Mouse (Mus musculus): ENCODE measurements around the gene Sec14l3. TPM values are rescaled to one million over a fixed set of nuclear protein-coding genes. Genes with fewer than 3 reads are reported as not detected.

Gene Sec14l3
- polyA plus RNA-seq, 1 experiment: not detected

DNA sequence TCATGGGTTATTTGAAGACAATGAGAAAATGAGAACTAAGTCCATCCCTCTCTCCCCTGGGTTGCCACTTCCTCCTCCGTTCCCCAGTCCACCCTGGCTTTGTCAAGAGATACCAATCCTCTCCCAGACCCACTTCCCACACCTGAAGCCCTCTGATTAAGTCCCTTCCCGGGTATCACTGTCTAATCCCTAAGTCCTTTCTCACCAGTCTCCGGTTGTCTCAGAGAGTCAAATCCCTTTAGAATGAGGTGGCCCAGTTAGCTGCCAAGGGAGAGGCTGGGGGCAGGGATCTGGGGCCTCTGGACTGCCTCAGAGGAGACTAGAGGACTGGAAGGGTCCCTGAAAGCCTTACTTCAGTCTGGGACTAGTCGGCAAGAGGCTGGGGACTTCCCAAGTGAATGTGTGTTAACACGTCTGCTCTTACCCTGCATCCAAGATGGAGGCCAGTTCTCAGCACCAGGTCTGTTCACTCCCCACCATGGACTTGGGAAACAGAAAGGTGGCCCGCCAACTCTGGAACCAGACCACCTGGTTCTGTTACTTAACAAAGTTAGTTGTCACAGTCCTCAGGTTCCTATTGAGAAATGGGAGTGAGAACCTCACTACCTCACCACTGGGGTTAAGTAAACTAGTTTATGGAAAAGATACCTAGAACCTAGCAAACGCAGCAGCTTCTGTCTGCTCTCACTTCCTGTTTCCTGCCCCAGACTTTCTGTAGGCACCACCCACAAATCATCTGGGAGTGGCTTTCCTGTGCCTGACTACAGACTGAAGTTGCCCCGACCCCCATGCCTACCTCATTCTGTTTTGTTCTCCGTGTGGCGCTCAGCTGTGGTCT lies 58.3 kb downstream of the Sec14l3 start, which contains the start of gene Sec14l2:
Gene Sec14l2, minus strand, starts transcription at position 674 of the 838 bp plus-strand sequence.
- Histone ChIP-seq H3K4me3 (ENCODE audit: insufficient read depth, low read length) (no peak within 1 kb of the TSS), H3K4me1 (ENCODE audit: control insufficient read depth, insufficient read depth, low read length) (peaks cover 11% of the 10 kb centered on the region), H3K27ac (ENCODE audit: insufficient read depth, low read depth, low read length) (0 out of 2 replicates have a peak within 1 kb of the TSS, but pooled peaks have one; percentile 5)
- TF ChIP-seq CTCF (IDR thresholded peaks at IDR 0.05; ENCODE audit: low read depth, low read length) (no peak), POLR2A (IDR thresholded peaks at IDR 0.05; ENCODE audit: borderline replicate concordance, low read depth, low read length) (no peak)

DNA sequence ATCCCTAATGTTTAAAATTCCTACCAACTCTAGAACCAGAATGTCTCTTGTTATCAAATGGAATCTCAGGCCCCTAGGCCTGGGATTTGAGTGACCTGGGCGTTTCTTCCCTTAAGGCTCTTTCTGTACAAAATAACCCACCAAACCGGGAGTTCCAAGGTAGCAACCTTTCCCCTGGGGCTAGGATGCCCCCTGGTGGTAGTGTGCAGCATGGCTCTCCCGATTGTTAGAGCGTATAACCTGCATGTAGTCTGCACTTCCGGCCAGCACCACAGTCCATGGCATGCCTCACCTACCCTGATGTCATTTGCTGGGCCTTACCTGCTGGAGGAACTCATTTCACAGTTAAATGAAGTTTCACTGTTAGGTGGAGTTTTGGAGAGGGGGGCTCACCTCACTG lies 59.3 kb downstream of the Sec14l3 start:
- H3K27ac ChIP-seq (ENCODE audit: insufficient read depth, low read depth, low read length): no peak overlapping the region

DNA sequence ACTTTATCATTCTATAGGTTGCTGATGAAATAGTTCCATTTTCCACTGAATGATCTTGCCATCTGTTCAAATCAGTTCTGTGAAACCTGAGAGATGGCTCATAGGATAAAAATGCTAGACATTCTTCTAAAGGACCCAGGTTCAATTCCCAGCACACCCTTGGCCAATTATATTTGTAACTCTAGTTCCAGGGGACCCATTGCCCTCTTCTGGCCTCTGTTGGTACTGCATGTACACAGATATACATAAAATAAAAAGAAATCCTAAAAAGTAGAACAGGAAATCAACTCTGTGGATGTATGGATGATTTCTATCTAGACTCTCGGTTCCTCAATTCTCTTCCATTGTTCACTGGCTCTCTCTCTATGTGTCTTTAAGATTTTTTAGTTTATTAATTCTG lies 62.4 kb downstream of the Sec14l3 start:
- peaks cover 11% of the 10 kb centered on the region for H3K4me1 ChIP-seq (ENCODE audit: control insufficient read depth, insufficient read depth, low read length)
- no peak overlapping the region for H3K27ac ChIP-seq (ENCODE audit: insufficient read depth, low read depth, low read length)
- H3K4me3 ChIP-seq (ENCODE audit: insufficient read depth, low read length): no peak overlapping the region
- TF ChIP-seq CTCF (IDR thresholded peaks at IDR 0.05; ENCODE audit: low read depth, low read length) (no peak), POLR2A (IDR thresholded peaks at IDR 0.05; ENCODE audit: borderline replicate concordance, low read depth, low read length) (no peak)

More for the DNA sequence above, 59.3 kb downstream of the Sec14l3 start:
- peak; percentile 34; the same call in 1 of the 2 replicates for TF ChIP-seq CTCF (IDR thresholded peaks at IDR 0.05; ENCODE audit: low read depth, low read length)
- TF ChIP-seq POLR2A (IDR thresholded peaks at IDR 0.05; ENCODE audit: borderline replicate concordance, low read depth, low read length): no peak
- Histone ChIP-seq H3K4me3 (ENCODE audit: insufficient read depth, low read length) (no peak overlapping the region), H3K4me1 (ENCODE audit: control insufficient read depth, insufficient read depth, low read length) (peaks cover 11% of the 10 kb centered on the region)

Other genes with a start within 250 kb of the Sec14l3 start
- 0.59 and 0.87 TPM in 2 replicates for gene Osbp2, start 200.9 kb upstream of the Sec14l3 start, polyA plus RNA-seq (2012; ENCODE audit: insufficient read depth, insufficient read length, missing spikeins)
- gene 4921536K21Rik, start 169.7 kb upstream of the Sec14l3 start, polyA plus RNA-seq (2012; ENCODE audit: insufficient read depth, insufficient read length, missing spikeins): 0.21 and 0.31 TPM in 2 replicates
- gene Dusp18, start 169.6 kb upstream of the Sec14l3 start, polyA plus RNA-seq (2012; ENCODE audit: insufficient read depth, insufficient read length, missing spikeins): 1.9 and 2.2 TPM in 2 replicates
- 9.6 and 9.7 TPM in 2 replicates for gene Slc35e4, start 150.2 kb upstream of the Sec14l3 start, polyA plus RNA-seq (2012; ENCODE audit: insufficient read depth, insufficient read length, missing spikeins)
- gene Tcn2, start 132.7 kb upstream of the Sec14l3 start, polyA plus RNA-seq (2012; ENCODE audit: insufficient read depth, insufficient read length, missing spikeins): 107 and 117 TPM in 2 replicates
- 58.8 and 73.7 TPM in 2 replicates for gene Pes1, start 100.9 kb upstream of the Sec14l3 start, polyA plus RNA-seq (2012; ENCODE audit: insufficient read depth, insufficient read length, missing spikeins)
- gene 4930556J24Rik, start 88.1 kb upstream of the Sec14l3 start, polyA plus RNA-seq (2012; ENCODE audit: insufficient read depth, insufficient read length, missing spikeins): not detected in 2 replicates
- gene Gal3st1, start 81.2 kb upstream of the Sec14l3 start, polyA plus RNA-seq (2012; ENCODE audit: insufficient read depth, insufficient read length, missing spikeins): not detected in 2 replicates
- gene Sec14l4, start 33.4 kb upstream of the Sec14l3 start, polyA plus RNA-seq (2012; ENCODE audit: insufficient read depth, insufficient read length, missing spikeins): not detected in 2 replicates
- gene Mtfp1, start 30.6 kb downstream of the Sec14l3 start, polyA plus RNA-seq (2012; ENCODE audit: insufficient read depth, insufficient read length, missing spikeins): 0.76 and 0.78 TPM in 2 replicates
- not detected in 2 replicates for gene Sec14l2, start 58.6 kb downstream of the Sec14l3 start, polyA plus RNA-seq (2012; ENCODE audit: insufficient read depth, insufficient read length, missing spikeins)
- gene Rnf215, start 70.4 kb downstream of the Sec14l3 start, polyA plus RNA-seq (2012; ENCODE audit: insufficient read depth, insufficient read length, missing spikeins): 15.4 and 21.2 TPM in 2 replicates
- gene Ccdc157, start 95.5 kb downstream of the Sec14l3 start, polyA plus RNA-seq (2012; ENCODE audit: insufficient read depth, insufficient read length, missing spikeins): 1.8 and 2.3 TPM in 2 replicates
- 21.1 and 23.1 TPM in 2 replicates for gene Sf3a1, start 95.5 kb downstream of the Sec14l3 start, polyA plus RNA-seq (2012; ENCODE audit: insufficient read depth, insufficient read length, missing spikeins)
- 16.2 and 17.8 TPM in 2 replicates for gene Tbc1d10a, start 121.9 kb downstream of the Sec14l3 start, polyA plus RNA-seq (2012; ENCODE audit: insufficient read depth, insufficient read length, missing spikeins)
- 4.1 and 5.4 TPM in 2 replicates for gene Castor1, start 153.4 kb downstream of the Sec14l3 start, polyA plus RNA-seq (2012; ENCODE audit: insufficient read depth, insufficient read length, missing spikeins)
- 5.3 and 6.2 TPM in 2 replicates for gene Osm, start 171.6 kb downstream of the Sec14l3 start, polyA plus RNA-seq (2012; ENCODE audit: insufficient read depth, insufficient read length, missing spikeins)
- gene Lif, start 192.7 kb downstream of the Sec14l3 start, polyA plus RNA-seq (2012; ENCODE audit: insufficient read depth, insufficient read length, missing spikeins): 0.21 TPM in 1 of 2 replicates, not detected in the other